Mouse (Mus musculus): ENCODE data around the gene Pard3. TPM values are rescaled to one million over a fixed set of nuclear protein-coding genes. Genes with fewer than 3 reads are reported as not detected.

The Pard3 gene
- polyA plus RNA-seq, 1 experiment from 2014 or later: 12.7 TPM

DNA sequence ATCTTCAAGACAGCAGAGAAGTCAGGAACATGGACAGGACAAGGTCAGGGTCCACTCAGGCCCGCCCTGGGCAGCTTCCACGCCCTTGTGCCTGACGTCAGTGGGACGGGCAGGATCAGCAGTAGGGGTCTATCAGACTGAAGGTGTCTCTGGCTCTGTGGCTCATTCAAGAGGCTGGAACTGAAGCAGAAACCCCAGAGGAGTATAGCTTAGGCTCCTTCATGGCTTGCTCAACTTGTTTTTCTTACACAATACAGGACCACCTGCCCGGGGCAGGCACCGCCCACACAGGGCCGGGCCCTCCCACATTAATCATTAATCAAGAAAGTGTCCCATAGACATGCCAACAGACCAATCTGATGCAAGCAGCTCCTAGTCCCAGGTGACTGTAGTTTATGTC is 12.8 kb downstream of the Pard3 start:
- no peak for ATAC-seq (replicated peaks; ENCODE audit: extremely low read depth, insufficient read depth, low FRiP score)
- H3K4me2 ChIP-seq (ENCODE audit: low read depth, low read length): no peak overlapping the region
- H3K4me1 ChIP-seq (ENCODE audit: control insufficient read depth, insufficient read depth, low read length): peaks cover 42% of the 10 kb centered on the region
- no peak overlapping the region for H3K9ac ChIP-seq (ENCODE audit: low read length)
- WGBS: 87% methylated on average over 7 of the region's 7 CpGs
- H3K9me3 ChIP-seq (replicated peaks; ENCODE audit: control insufficient read depth, low read length): no peaks in the 10 kb centered on the region
- H3K4me3 ChIP-seq (ENCODE audit: low read length): no peak overlapping the region
- H3K27ac ChIP-seq (ENCODE audit: low read length): no peak overlapping the region
- H3K36me3 ChIP-seq (ENCODE audit: control insufficient read depth, insufficient read depth): no peaks in the 10 kb centered on the region
- no peaks in the 10 kb centered on the region for H3K27me3 ChIP-seq (ENCODE audit: control insufficient read depth, insufficient read depth, low read length)

DNA sequence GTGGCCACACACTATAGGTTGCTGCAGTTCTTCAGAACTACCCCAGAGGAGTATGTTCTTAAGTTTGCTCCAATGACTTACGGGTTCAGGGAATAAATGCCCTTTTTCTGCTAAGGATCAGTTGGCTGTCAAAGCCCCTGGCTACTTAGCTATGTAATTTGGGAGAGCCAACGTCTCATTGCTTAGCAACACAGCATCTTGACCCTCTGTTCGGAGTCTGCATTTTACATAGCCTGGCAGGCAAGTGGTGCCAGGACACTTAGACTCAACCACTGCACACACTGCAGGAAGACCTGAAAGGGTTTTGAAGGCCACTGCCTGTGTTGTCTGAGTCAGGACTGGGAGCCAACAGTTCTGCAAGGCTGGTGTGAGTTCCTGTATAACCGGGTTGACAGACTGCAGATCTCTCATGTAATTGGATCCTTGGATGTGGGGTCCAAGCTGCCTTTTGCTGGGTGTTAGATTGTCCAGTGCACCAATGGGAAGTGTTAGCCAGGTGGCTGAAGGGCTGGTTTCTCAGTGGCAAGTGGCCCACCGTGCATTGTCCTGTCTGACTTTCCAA is 15.6 kb downstream of the Pard3 start:
- Histone ChIP-seq H3K9me3 (replicated peaks; ENCODE audit: control insufficient read depth, low read length) (no peaks in the 10 kb centered on the region), H3K27me3 (ENCODE audit: control insufficient read depth, insufficient read depth, low read length) (no peaks in the 10 kb centered on the region), H3K36me3 (ENCODE audit: control insufficient read depth, insufficient read depth) (no peaks in the 10 kb centered on the region), H3K27ac (ENCODE audit: low read length) (no peak overlapping the region), H3K4me1 (ENCODE audit: control insufficient read depth, insufficient read depth, low read length) (peaks cover 37% of the 10 kb centered on the region), H3K4me3 (ENCODE audit: low read length) (no peak overlapping the region), H3K4me2 (ENCODE audit: low read depth, low read length) (no peak overlapping the region), H3K9ac (ENCODE audit: low read length) (no peak overlapping the region)
- no peak for ATAC-seq (replicated peaks; ENCODE audit: extremely low read depth, insufficient read depth, low FRiP score)
- WGBS: 46% methylated on average over 5 of the region's 5 CpGs

DNA sequence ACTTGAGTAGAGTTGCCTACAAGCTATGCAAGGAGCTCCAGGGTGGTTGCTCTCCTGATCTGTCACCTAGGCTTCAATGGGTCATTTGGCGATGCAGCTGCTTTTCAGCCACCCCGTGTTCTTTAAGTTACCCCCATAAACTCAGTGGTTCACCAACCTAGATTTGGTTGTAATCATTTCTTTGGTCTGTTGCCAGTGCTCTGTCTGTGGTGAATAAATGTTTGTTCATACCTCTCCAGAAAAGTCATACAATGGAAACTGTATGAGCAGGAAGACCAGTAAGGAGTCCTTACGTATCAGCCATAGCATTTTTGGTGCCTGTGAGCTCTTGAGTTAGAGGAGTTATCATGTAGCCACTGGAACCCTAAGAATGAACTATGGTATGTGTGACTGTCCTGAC is 17.6 kb downstream of the Pard3 start:
- Histone ChIP-seq H3K4me2 (ENCODE audit: low read depth, low read length) (no peak overlapping the region), H3K9ac (ENCODE audit: low read length) (no peak overlapping the region), H3K27ac (ENCODE audit: low read length) (no peak overlapping the region), H3K27me3 (ENCODE audit: control insufficient read depth, insufficient read depth, low read length) (no peaks in the 10 kb centered on the region), H3K4me3 (ENCODE audit: low read length) (no peak overlapping the region), H3K9me3 (replicated peaks; ENCODE audit: control insufficient read depth, low read length) (no peaks in the 10 kb centered on the region), H3K4me1 (ENCODE audit: control insufficient read depth, insufficient read depth, low read length) (peaks cover 33% of the 10 kb centered on the region), H3K36me3 (ENCODE audit: control insufficient read depth, insufficient read depth) (no peaks in the 10 kb centered on the region)
- 73% methylated on average over 3 of the region's 3 CpGs for WGBS
- no peak for ATAC-seq (replicated peaks; ENCODE audit: extremely low read depth, insufficient read depth, low FRiP score)

DNA sequence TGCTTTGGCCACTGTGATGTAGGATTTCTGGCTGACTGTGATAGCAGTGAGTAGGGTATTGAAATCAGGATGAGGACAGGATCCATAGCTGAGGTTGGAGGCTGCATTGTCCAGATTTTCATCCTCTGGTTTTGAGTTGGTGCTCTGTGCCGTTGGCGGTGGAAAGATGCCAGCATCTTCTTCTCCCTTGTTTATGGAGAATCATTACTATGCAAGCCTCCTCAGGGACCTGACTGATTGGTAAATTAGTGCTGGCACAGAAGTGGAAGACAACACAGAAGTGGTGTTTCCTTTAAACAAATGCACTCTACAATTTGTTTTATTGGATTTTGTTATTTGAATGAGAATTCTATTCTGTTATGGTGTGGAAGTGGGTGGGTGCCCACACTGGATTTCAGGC is 18.8 kb downstream of the Pard3 start:
- Histone ChIP-seq H3K27me3 (ENCODE audit: control insufficient read depth, insufficient read depth, low read length) (no peaks in the 10 kb centered on the region), H3K4me3 (ENCODE audit: low read length) (no peak overlapping the region), H3K9me3 (replicated peaks; ENCODE audit: control insufficient read depth, low read length) (no peaks in the 10 kb centered on the region), H3K27ac (ENCODE audit: low read length) (no peak overlapping the region), H3K9ac (ENCODE audit: low read length) (no peak overlapping the region), H3K36me3 (ENCODE audit: control insufficient read depth, insufficient read depth) (no peaks in the 10 kb centered on the region), H3K4me2 (ENCODE audit: low read depth, low read length) (no peak overlapping the region), H3K4me1 (ENCODE audit: control insufficient read depth, insufficient read depth, low read length) (peaks cover 33% of the 10 kb centered on the region)
- no peak for ATAC-seq (replicated peaks; ENCODE audit: extremely low read depth, insufficient read depth, low FRiP score)
- 67% methylated on average over 2 of the region's 2 CpGs for WGBS

DNA sequence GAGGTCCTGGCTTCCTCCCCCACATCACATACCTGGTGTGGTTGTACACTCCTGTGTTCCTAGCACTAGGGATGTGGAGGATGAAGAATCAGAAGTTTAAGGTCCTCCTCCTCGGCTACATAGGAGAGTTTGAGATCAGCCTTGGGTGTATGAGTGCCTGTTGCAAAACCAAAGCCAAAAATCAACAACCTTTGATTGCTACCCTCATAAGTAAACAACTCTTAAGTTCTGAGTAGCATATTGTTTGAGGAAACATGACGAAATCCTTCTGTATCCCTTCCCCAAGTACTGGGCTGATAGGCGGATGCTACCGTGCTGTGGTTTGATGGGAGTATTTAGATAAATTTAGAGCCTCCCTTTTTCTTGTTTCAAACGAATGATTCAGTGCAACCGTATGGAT is 20.9 kb downstream of the Pard3 start:
- no peak overlapping the region for H3K9ac ChIP-seq (ENCODE audit: low read length)
- H3K4me1 ChIP-seq (ENCODE audit: control insufficient read depth, insufficient read depth, low read length): peaks cover 36% of the 10 kb centered on the region
- no peak overlapping the region for H3K4me3 ChIP-seq (ENCODE audit: low read length)
- H3K9me3 ChIP-seq (replicated peaks; ENCODE audit: control insufficient read depth, low read length): no peaks in the 10 kb centered on the region
- no peaks in the 10 kb centered on the region for H3K27me3 ChIP-seq (ENCODE audit: control insufficient read depth, insufficient read depth, low read length)
- H3K4me2 ChIP-seq (ENCODE audit: low read depth, low read length): no peak overlapping the region
- 73% methylated on average over 6 of the region's 6 CpGs for WGBS
- ATAC-seq (replicated peaks; ENCODE audit: extremely low read depth, insufficient read depth, low FRiP score): no peak
- no peaks in the 10 kb centered on the region for H3K36me3 ChIP-seq (ENCODE audit: control insufficient read depth, insufficient read depth)
- H3K27ac ChIP-seq (ENCODE audit: low read length): no peak overlapping the region

DNA sequence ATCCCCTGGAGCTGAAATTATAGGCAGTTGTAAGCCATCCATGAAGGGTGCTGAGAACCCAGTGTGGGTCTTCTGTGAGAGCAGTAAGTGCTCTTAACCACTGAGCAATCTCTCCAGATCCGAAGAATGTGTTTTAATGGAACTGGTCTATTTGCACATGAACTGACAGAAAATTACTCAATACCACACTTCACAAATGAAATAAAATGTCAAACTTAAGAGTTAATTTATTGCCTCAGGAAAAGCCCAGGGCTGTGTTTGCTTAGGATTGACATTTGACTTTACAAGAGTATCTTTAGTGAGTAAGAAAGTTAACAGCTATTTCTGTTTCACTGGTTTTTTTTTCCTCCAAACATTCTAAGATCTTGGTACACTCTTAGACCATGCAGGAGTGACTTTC is 23.7 kb downstream of the Pard3 start:
- Histone ChIP-seq H3K36me3 (ENCODE audit: control insufficient read depth, insufficient read depth) (no peaks in the 10 kb centered on the region), H3K4me1 (ENCODE audit: control insufficient read depth, insufficient read depth, low read length) (peaks cover 32% of the 10 kb centered on the region), H3K27ac (ENCODE audit: low read length) (no peak overlapping the region), H3K4me2 (ENCODE audit: low read depth, low read length) (no peak overlapping the region), H3K4me3 (ENCODE audit: low read length) (no peak overlapping the region), H3K27me3 (ENCODE audit: control insufficient read depth, insufficient read depth, low read length) (no peaks in the 10 kb centered on the region), H3K9ac (ENCODE audit: low read length) (no peak overlapping the region), H3K9me3 (replicated peaks; ENCODE audit: control insufficient read depth, low read length) (no peaks in the 10 kb centered on the region)
- no peak for ATAC-seq (replicated peaks; ENCODE audit: extremely low read depth, insufficient read depth, low FRiP score)
- WGBS: 68% methylated on average over 1 of the region's 1 CpGs

DNA sequence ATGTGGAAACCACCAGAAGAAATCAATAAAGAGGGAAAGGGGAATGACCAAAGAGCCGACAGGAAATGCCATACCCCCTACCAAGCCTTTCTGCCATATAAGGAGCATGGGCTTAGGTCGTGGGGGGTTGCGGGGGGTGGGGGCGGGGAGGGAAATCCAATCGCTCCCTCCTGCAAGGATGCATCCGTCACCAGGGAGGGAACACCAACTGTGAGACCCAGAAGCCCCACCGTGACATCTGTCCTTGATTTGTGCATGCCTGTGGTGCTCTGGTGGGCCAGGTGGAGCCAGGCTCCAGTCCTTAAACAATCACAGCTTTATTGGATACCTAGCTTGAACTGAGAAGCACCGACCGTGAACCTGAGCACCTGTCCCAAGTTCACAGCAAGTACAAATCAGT is 24.7 kb downstream of the Pard3 start:
- 25% methylated on average over 9 of the region's 9 CpGs for WGBS
- H3K4me1 ChIP-seq (ENCODE audit: control insufficient read depth, insufficient read depth, low read length): peaks cover 37% of the 10 kb centered on the region

DNA sequence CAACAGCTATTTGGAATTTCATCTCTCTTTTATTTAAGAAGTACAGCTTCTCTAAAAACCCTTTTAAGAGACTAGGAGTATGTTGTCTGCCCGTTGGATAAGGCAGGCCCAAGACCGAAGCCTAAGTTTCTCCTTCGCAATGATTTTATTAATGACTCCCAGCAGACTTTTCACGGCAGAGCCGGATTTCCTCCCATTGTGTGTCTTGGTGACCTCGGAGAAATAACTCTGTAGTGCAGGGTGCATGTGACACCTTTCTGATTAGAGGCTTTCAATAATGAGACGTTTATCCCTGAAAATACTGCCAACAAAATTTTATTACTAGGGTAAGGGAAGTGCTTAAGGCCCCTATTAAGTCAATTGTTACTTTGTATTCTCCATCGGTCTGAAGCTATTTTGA is 25.3 kb downstream of the Pard3 start:
- H3K36me3 ChIP-seq (ENCODE audit: control insufficient read depth, insufficient read depth): no peaks in the 10 kb centered on the region
- no peak for ATAC-seq (replicated peaks; ENCODE audit: extremely low read depth, insufficient read depth, low FRiP score)
- H3K4me3 ChIP-seq (ENCODE audit: low read length): no peak overlapping the region
- H3K27ac ChIP-seq (ENCODE audit: low read length): no peak overlapping the region
- peaks cover 38% of the 10 kb centered on the region for H3K4me1 ChIP-seq (ENCODE audit: control insufficient read depth, insufficient read depth, low read length)
- H3K27me3 ChIP-seq (ENCODE audit: control insufficient read depth, insufficient read depth, low read length): no peaks in the 10 kb centered on the region
- no peak overlapping the region for H3K4me2 ChIP-seq (ENCODE audit: low read depth, low read length)
- WGBS: 37% methylated on average over 8 of the region's 8 CpGs
- no peaks in the 10 kb centered on the region for H3K9me3 ChIP-seq (replicated peaks; ENCODE audit: control insufficient read depth, low read length)
- no peak overlapping the region for H3K9ac ChIP-seq (ENCODE audit: low read length)

More for the DNA sequence above, 24.7 kb downstream of the Pard3 start:
- no peaks in the 10 kb centered on the region for H3K27me3 ChIP-seq (ENCODE audit: control insufficient read depth, insufficient read depth, low read length)
- H3K4me3 ChIP-seq (ENCODE audit: low read length): no peak overlapping the region
- no peak overlapping the region for H3K4me2 ChIP-seq (ENCODE audit: low read depth, low read length)
- no peaks in the 10 kb centered on the region for H3K36me3 ChIP-seq (ENCODE audit: control insufficient read depth, insufficient read depth)
- no peak overlapping the region for H3K27ac ChIP-seq (ENCODE audit: low read length)
- ATAC-seq (replicated peaks; ENCODE audit: extremely low read depth, insufficient read depth, low FRiP score): no peak
- no peaks in the 10 kb centered on the region for H3K9me3 ChIP-seq (replicated peaks; ENCODE audit: control insufficient read depth, low read length)
- H3K9ac ChIP-seq (ENCODE audit: low read length): no peak overlapping the region

DNA sequence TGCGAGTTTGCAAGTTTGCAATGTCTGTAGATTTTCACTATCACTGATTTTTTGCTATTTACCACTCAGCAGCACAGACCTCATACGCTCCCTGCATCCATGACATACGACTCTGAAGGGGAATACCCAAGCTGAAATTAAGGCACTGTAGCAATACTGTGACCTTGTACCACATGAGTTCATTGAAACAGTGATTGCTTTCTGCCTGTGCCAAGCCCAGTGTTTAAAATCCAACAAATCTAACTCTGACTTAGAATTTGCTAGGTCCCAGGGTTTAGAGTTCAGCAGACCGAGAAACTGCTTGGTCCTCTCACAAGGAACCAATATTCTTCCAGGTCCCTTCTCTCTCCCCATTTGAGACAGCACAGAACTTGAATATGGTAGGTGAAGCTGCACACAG is 26.7 kb downstream of the Pard3 start:
- 82% methylated on average over 4 of the region's 4 CpGs for WGBS
- peaks cover 38% of the 10 kb centered on the region for H3K4me1 ChIP-seq (ENCODE audit: control insufficient read depth, insufficient read depth, low read length)
- no peaks in the 10 kb centered on the region for H3K27me3 ChIP-seq (ENCODE audit: control insufficient read depth, insufficient read depth, low read length)

More for the DNA sequence above, 26.7 kb downstream of the Pard3 start:
- no peak overlapping the region for H3K9ac ChIP-seq (ENCODE audit: low read length)
- H3K4me3 ChIP-seq (ENCODE audit: low read length): no peak overlapping the region
- no peak for ATAC-seq (replicated peaks; ENCODE audit: extremely low read depth, insufficient read depth, low FRiP score)
- no peaks in the 10 kb centered on the region for H3K36me3 ChIP-seq (ENCODE audit: control insufficient read depth, insufficient read depth)
- no peak overlapping the region for H3K27ac ChIP-seq (ENCODE audit: low read length)
- no peaks in the 10 kb centered on the region for H3K9me3 ChIP-seq (replicated peaks; ENCODE audit: control insufficient read depth, low read length)
- no peak overlapping the region for H3K4me2 ChIP-seq (ENCODE audit: low read depth, low read length)
